Mouse (Mus musculus) CD8-positive naive resting alpha-beta T cell, adult 57 days (primary cell): ENCODE data around the gene Tmem132d. TPM values are rescaled to one million over a fixed set of nuclear protein-coding genes. Genes with fewer than 3 reads are reported as not detected.

Experiments
- total RNA-seq: library from RNA; stranded (reverse); gene quantifications from one replicate; pipeline ENCODE4 v1.2.4, GENCODE M21; 2023

Gene Tmem132d
- total RNA-seq, result not detected

GRCm38 (mm10) chr5:128432916-128433315 lies at the start of gene Tmem132d:
Gene Tmem132d (minus strand): TSS chr5:128433077.

Other genes starting within 250 kb of the Tmem132d start
- gene Fzd10, start 167.8 kb upstream of the Tmem132d start, total RNA-seq, result 1.6 TPM